Mouse (Mus musculus): ENCODE data around the gene Wiz. TPM values are rescaled to one million over a fixed set of nuclear protein-coding genes. Genes with fewer than 3 reads are reported as not detected.

The Wiz gene
- total RNA-seq, 2 experiments from 2014 or later = 22.4 to 23.4 TPM

DNA sequence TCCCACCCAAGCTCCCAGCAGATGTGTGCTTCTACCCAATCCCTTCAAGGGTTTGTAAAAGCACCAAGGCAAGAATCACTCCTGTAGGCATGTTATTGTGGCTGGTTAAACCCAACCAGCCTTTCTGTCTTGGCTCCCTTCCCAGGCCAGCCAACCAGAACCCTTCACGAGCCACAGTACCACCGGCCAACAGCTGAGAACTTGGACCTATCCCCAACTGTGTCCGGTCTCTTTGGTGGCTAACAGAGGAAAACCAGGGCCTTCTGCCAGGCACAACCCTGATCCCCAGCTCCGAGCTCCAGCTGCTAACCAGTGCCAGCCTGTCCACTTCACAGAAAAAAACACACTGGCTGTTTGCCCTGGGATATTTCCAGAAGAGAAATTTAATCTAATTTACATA, 35.5 kb downstream of the Wiz start:
- DNase-seq = peak; percentile 64 to 73
- intact Hi-C loops (cut with DNase I) = no loop called here

- intact Hi-C loops (cut with DNase I) = no loop called here
- no peak for DNase-seq
Observed at GRCm38 (mm10) chr17:32351726-32352125, 37.5 kb downstream of the Wiz start.

GRCm38 (mm10) chr17:32351269-32351668, 38.0 kb downstream of the Wiz start:
- intact Hi-C loops (cut with DNase I) = no loop called here
- no peak for DNase-seq

DNA sequence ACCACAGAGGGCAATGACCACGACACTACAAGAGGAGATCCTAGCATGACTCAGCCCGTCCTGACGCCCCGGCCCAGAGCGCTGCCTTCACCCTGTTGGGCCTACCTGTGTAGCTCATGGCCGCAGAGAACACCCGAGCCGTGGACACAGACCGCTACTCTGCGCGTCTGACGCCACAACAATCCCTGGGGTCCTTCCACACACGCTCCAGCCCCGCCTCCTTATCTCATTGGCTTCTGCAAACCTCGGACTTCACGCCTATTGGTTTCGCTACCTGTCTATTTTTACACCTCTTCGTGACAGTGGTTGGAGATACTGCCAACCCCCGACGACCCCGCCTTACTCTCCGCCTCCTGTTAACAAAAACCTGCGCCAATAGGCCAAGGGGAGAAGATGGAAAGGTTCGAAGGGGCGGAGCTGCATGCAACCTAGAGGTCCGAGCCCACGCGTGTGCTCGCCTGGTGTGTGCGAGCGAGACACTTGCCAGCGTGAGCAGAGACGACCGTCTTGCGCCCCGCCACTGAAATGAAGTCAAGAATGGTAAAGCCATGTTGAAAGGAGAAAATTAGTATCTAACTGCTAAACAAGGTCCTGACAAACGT, 38.8 kb downstream of the Wiz start, which contains the start of gene Akap8l:
Akap8l (minus strand) TSS at position 226 of the 602 bp plus-strand sequence.
- peak; percentile 93 to 96 for DNase-seq
- intact Hi-C loops (cut with DNase I) = no loop called here

DNA sequence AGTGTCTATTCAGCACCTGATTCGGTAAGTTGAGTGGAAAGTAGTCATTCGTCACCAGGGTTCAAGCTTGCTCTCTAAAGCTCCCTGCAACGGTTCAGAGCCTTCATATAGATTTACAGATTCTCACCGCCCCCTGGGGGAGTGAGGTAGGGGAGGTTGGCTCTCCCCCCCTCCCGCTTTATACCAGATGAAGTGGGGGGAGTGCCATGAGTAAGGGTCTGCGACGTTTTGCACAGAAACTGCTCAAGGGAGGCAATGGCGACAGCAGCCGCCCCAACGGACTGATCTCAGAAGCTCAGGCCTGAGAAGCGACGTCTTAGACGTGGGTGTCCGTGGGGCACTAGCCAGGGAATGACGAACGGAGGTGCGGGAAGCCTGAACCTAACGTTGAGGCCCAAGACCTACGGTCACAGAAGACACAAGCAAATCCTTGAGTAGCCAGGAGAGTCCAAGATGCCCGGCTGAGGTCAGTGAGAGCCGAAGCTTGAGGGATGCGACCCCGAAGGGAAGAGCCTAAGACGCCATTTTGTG, 39.3 kb downstream of the Wiz start:
- no peak for DNase-seq
- intact Hi-C loops (cut with DNase I) = loop anchor here (1.0 kb wide), 2 partner anchors 82 to 144 kb away; no protein-coding TSS in a partner anchor

GRCm38 (mm10) chr17:32349037-32349732, 40.1 kb downstream of the Wiz start:
- intact Hi-C loops (cut with DNase I) = loop anchor here (1.0 kb wide), 2 partner anchors 83 to 145 kb away; no protein-coding TSS in a partner anchor
- peak in 1 of 2 experiments; percentile 27 for DNase-seq

DNA sequence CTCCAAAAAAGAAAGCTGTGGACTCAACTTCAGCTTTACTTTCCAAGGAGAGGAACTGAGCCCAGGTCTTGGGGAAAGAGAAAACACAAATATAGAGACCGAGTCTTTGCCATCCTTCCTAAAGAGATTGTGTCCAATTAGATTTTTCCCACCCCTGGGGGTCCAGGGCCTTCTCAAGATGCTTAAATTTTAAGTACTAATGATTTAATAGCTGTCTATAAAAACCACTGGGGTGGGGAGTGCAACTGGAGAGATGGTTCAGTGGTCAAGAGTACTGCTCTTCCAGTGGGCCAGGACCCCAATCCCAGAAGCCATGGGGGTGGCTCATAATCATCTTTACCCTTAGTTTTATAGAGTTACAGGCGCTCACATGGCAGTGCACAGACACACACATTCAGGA, 40.8 kb downstream of the Wiz start:
- DNase-seq = no peak
- intact Hi-C loops (cut with DNase I) = no loop called here

- intact Hi-C loops (cut with DNase I) = no loop called here
- DNase-seq = no peak
Observed at GRCm38 (mm10) chr17:32341102-32341501, 48.1 kb downstream of the Wiz start.

DNA sequence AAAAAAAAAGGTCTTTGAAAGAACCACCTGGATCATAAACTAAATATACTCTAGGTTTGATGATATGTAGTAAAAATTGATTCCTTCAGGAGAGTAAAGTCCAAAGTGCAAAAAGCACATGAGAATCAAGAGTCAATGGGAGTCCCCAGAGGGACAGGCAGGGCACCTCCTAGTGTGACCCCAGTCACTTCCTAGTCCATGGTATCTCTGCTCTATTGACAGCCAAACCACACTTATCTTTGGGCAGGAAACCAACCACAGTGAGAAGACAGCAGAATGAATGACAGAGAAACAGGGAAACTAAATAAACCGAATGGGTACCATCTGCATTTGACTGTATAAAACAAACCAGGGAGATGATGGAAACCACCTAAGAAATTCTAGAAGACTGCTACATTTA, 49.1 kb downstream of the Wiz start:
- intact Hi-C loops (cut with DNase I) = no loop called here
- DNase-seq = no peak

GRCm38 (mm10) chr17:32335869-32336268, 53.4 kb downstream of the Wiz start:
- intact Hi-C loops (cut with DNase I) = no loop called here
- no peak for DNase-seq

DNA sequence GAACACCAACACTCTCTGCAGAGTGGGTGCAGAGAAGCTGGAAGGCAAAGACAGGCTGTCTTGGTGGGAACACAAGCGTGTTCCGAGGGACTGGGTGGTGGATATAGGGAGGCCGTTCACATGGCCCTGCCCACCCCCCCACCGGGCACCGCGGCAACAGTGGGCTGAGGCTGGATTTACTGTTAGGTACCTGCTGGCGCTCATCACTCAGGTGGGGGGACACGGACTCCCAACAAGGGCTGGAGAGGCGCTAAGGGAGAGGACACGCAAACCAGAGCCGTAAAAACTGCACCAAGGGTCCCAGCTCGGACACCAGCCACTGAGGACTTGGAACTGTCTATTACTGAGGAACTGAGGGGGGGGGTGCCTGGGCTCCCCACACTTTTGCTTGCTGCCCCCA, 54.3 kb downstream of the Wiz start:
- DNase-seq = no peak
- intact Hi-C loops (cut with DNase I) = no loop called here

GRCm38 (mm10) chr17:32333675-32334303, 55.5 kb downstream of the Wiz start:
- intact Hi-C loops (cut with DNase I) = no loop called here

DNA sequence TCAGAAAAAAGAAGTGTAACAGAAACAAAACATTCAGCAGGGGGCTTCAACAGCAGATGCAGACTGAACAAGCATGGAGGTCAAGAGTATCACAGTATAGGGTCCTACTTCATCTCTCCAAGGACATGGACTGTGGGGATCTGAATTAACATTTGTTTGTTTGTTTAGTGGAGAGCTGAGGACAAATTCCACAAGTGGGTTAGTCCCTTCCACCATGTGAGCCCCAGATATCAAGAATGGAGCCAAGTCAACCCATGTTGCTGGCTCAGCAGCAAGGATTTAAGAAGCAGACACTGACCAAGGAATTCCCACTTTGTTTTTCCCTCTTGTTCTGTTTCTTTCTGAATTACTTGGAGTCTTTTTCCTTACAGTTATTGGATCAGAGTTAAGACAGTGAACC, 61.7 kb downstream of the Wiz start:
- no peak for DNase-seq
- intact Hi-C loops (cut with DNase I) = no loop called here

More at GRCm38 (mm10) chr17:32333675-32334303, 55.5 kb downstream of the Wiz start:
- DNase-seq = no peak

DNA sequence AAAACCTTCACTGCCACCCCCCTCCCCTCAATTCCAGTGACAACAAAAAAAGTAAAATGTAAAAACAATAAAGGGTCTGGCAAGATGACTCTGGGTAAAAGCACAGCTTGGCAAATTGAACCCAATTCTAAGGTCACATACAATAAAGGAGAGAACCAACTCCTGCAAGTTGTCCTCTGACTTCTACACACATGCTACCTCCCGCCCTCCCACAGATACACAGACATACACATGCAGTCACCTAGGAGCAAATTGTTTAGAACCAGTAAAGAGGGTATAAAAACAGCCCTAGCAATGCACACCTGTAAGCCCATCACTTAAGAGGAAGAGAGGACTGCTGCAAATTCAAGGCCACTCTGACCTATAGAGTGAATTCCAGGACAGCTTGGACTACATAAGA, 66.4 kb downstream of the Wiz start:
- intact Hi-C loops (cut with DNase I) = no loop called here
- no peak for DNase-seq

DNA sequence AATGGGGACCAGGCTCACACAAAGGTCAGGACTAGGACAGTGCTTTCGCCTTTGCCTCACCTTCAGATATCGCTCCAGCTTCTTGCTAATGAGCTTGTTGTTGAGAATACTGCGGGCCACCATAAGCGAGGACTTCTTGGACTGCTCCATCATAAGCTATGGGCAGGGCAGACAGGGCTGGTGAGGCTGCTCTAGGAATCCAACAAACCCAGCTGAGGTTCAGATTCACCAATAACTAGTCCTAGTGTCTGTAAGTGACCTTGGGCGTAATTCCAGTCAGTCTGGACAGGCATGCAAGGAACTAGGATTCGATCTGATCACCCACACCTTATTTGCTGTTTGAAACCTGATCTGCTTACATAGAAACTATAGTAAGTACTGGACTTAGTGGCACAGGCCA, 67.4 kb downstream of the Wiz start:
- peak in 1 of 2 experiments; percentile 8 for DNase-seq
- intact Hi-C loops (cut with DNase I) = loop anchor here (2.0 kb wide), 1 partner anchor 37 kb away; the partner anchor contains the start of gene Brd4

- intact Hi-C loops (cut with DNase I) = loop anchor here (2.0 kb wide), 1 partner anchor 37 kb away; the partner anchor contains the start of gene Brd4
- no peak for DNase-seq
Observed at GRCm38 (mm10) chr17:32321390-32321734, 67.9 kb downstream of the Wiz start.

DNA sequence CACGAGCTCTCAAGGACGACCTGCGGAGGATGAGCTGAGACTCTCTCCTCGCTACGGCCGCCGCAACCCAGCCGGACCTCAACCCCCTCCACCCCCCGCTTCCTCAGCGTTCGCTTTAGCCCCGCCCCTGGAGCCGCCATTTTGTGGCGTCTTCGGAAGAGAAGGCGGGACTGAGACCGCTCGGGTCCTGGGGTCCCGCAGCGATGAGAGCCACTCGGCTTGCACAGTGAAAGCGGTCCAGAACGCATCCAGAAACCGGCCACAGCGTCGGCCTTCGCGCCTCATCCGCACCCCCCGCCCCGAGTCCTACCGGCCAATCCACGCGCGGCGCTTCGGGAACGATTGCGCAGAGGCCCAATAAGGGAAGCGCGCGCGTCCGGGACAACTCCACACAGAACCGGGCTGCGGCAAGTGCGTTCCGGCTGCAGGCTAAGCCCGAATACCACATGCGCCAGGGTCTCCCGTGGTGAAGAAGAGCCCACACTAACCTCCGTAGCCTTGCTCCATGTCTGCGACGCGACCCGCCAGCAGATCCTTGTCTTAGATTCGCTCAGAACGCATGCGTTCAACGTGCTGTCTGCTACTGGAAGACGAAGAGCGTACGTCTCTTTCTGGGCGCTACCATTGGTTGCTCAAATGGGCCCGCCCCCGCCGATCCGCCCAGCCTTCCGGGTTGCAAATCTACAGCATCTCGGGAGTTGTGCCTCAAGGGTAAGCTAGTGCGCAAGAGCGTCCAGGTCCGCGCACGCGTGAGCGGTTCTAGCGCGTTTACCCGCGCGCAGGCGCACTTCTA, 68.4 kb downstream of the Wiz start, which contains the start of gene Akap8:
Akap8 (minus strand) TSS at position 642 of the 793 bp plus-strand sequence.
- intact Hi-C loops (cut with DNase I) = loop anchor here (2.0 kb wide), 1 partner anchor 36 kb away; the partner anchor contains the start of gene Brd4
- peak; percentile 96 to 97 for DNase-seq

- DNase-seq = no peak
- intact Hi-C loops (cut with DNase I) = loop anchor here (2.0 kb wide), 1 partner anchor 35 kb away; the partner anchor contains the start of gene Brd4
Observed at GRCm38 (mm10) chr17:32319950-32320349, 69.3 kb downstream of the Wiz start.

DNA sequence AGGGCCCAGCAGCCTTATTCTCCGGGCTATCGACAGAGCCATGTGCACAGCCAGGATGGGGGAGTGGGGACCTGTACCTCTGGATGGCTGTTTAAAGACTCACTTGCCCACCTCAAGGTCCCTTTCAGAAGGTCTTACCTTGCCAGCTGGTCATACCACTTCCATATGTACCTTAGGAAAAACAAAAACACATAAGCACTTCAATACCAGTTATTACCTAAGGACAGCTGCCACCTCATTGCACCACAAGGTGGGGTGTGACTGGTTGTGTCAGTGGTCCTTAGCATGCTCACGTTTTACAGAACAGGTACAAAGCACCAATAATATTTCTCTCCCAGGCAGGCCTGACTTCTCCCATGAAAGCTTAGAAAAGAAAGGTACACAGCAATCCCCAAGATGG, 71.5 kb downstream of the Wiz start:
- no peak for DNase-seq
- intact Hi-C loops (cut with DNase I) = no loop called here

DNA sequence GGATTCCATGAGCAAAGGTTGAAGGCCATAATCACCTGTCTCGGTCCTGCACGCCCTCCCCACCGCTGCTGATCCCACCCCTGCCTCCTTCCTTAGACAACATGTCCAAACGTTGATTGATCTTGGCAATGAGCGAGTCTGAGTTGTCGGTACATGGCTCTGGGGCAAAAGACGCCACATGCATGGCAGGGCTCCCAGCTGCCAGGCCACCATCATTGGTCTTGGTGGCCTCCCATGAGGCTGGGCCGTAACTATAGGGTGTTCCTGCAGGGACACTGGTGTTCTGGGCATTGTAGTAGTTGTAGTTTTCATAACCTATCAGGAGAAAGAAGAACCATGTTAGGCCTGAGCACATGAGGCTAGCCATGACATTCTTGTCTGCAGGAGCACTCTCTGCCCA, 72.2 kb downstream of the Wiz start:
- DNase-seq = no peak
- intact Hi-C loops (cut with DNase I) = no loop called here
